Mouse (Mus musculus) ES-E14 (cell line): ENCODE data around the gene Pnkp. TPM values are rescaled to one million over a fixed set of nuclear protein-coding genes. Genes with fewer than 3 reads are reported as not detected.

Experiments
- DNase-seq: peaks from one replicate; pipeline ENCODE4 v3.0.0-alpha.2; 2013; ENCODE audit warnings: low read depth, low spot score
- H3K27ac ChIP-seq: 2 replicates; pipeline ENCODE4 v1.5.1; 2012; ENCODE audit warnings: low read depth, mild to moderate bottlenecking, low read length, moderate library complexity, mixed read lengths; ENCODE audit not compliant: poor library complexity, insufficient read depth, severe bottlenecking
- H3K36me3 ChIP-seq: 2 replicates; pipeline ENCODE4 v1.6.1; 2012; ENCODE audit warnings: mild to moderate bottlenecking, low read length, moderate library complexity, mixed read lengths; ENCODE audit not compliant: control insufficient read depth, poor library complexity, insufficient read depth, severe bottlenecking
- H3K4me1 ChIP-seq, 2 experiments: fragments of 150-350 bp in 1 of 2; sonication (generic) in 1 of 2; 2 replicates each; pipeline ENCODE4 v1.6.1; 2012; ENCODE audit warnings: low read length in 2 of 2, mild to moderate bottlenecking in 1 of 2, mixed read lengths in 1 of 2; ENCODE audit not compliant: control insufficient read depth in 2 of 2, insufficient read depth in 2 of 2, poor library complexity in 1 of 2
- H3K4me3 ChIP-seq, 2 experiments: fragments of 150-350 bp in 1 of 2; sonication (generic) in 1 of 2; 2 replicates each; pipeline ENCODE4 v1.5.1; 2012; ENCODE audit warnings: low read length in 2 of 2, low read depth in 1 of 2, mild to moderate bottlenecking in 1 of 2, mixed read lengths in 1 of 2; ENCODE audit not compliant: insufficient read depth in 1 of 2, poor library complexity in 1 of 2, severe bottlenecking in 1 of 2
- H3K9ac ChIP-seq: 2 replicates; pipeline ENCODE4 v1.6.1; 2012; ENCODE audit warnings: low read depth, mild to moderate bottlenecking, low read length, mixed read lengths; ENCODE audit not compliant: poor library complexity, insufficient read depth, severe bottlenecking
- H3K9me3 ChIP-seq: fragments of 150-350 bp; sonication (generic); 2 replicates; pipeline ENCODE4 v1.6.1; 2012; ENCODE audit warnings: low read depth, mild to moderate bottlenecking, low read length; ENCODE audit not compliant: control insufficient read depth, insufficient read depth
- CHD2 ChIP-seq: IDR thresholded peaks from 2 replicates; pipeline ENCODE4 v1.6.1; 2014; ENCODE audit warnings: mild to moderate bottlenecking, low read depth, low read length, inconsistent platforms
- HCFC1 ChIP-seq: IDR thresholded peaks from 2 replicates; pipeline ENCODE4 v1.6.1; 2012; ENCODE audit warnings: low read length, inconsistent platforms, borderline replicate concordance; ENCODE audit not compliant: insufficient read depth
- MAFK ChIP-seq: IDR thresholded peaks from 2 replicates; pipeline ENCODE4 v1.6.1; 2014; ENCODE audit warnings: mild to moderate bottlenecking, low read depth, low read length, inconsistent platforms; ENCODE audit not compliant: insufficient read depth
- ZC3H11A ChIP-seq: IDR thresholded peaks from 2 replicates; pipeline ENCODE4 v1.6.1; 2012; ENCODE audit warnings: low read depth, mild to moderate bottlenecking, inconsistent platforms, low read length, borderline replicate concordance
- ZNF384 ChIP-seq: IDR thresholded peaks from 2 replicates; pipeline ENCODE4 v1.6.1; 2012; ENCODE audit warnings: low read depth, low read length, inconsistent platforms
- in situ Hi-C, 2 experiments: fragments of 600-800 bp; cut with MboI; formaldehyde crosslinking; loops; one replicate each; pipeline ENCODE4 v1.15.1; 2025; ENCODE audit warnings: low sequenced_read_pairs in 2 of 2, inconsistent platforms in 1 of 2; ENCODE audit not compliant: unreplicated experiment in 2 of 2
- total RNA-seq: library from RNA; depleted of rRNA; stranded (reverse); fragments of 300-350 nt; gene quantifications from 2 replicates; pipeline ENCODE4 v1.2.3, GENCODE M21; 2012

The Pnkp gene
- total RNA-seq, 1 experiment = 37.1 TPM

GRCm38 (mm10) chr7:44848561-44849415 lies 8.2 kb upstream of the Pnkp start, which contains the start of the genes Akt1s1 and Tbc1d17:
Gene Akt1s1, plus strand, starts transcription at chr7:44848991.
Gene Tbc1d17, minus strand, starts transcription at chr7:44849079.
- Histone ChIP-seq H3K36me3 (peaks cover 28% of the 10 kb centered on the region), H3K4me3 (peak within 1 kb of the TSS; percentile 85 to 86), H3K9ac (peak within 1 kb of the TSS; percentile 93), H3K9me3 (no peaks in the 10 kb centered on the region), H3K4me1 (peaks cover 0 to 22% of the 10 kb centered on the region in 2 experiments; a peak in 2 of 4 replicates), H3K27ac (peak within 1 kb of the TSS; percentile 97)
- in situ Hi-C loops = no loop called here
- TF ChIP-seq CHD2 (no peak), HCFC1 (peak; percentile 77), ZC3H11A (no peak)
- DNase-seq = peak; percentile 97

GRCm38 (mm10) chr7:44849416-44850111 lies 7.4 kb upstream of the Pnkp start:
- peaks cover 0 to 23% of the 10 kb centered on the region in 2 experiments; a peak in 2 of 4 replicates for H3K4me1 ChIP-seq
- in situ Hi-C loops = no loop called here
- H3K27ac ChIP-seq = peak overlapping the region; percentile 97
- H3K36me3 ChIP-seq = peaks cover 21% of the 10 kb centered on the region
- H3K4me3 ChIP-seq = peak overlapping the region; percentile 85 to 86
- H3K9ac ChIP-seq = peak overlapping the region; percentile 93
- no peaks in the 10 kb centered on the region for H3K9me3 ChIP-seq
- no peak for TF ChIP-seq ZNF384
- TF ChIP-seq HCFC1 = peak; percentile 90
- no peak for TF ChIP-seq ZC3H11A
- TF ChIP-seq MAFK = 0 out of 2 replicates have a peak, but pooled peaks have one; percentile 14
- TF ChIP-seq CHD2 = 0 out of 2 replicates have a peak, but pooled peaks have one; percentile 4
- peak; percentile 88 for DNase-seq

GRCm38 (mm10) chr7:44850146-44850545 lies 6.8 kb upstream of the Pnkp start:
- peaks cover 16% of the 10 kb centered on the region for H3K36me3 ChIP-seq
- H3K9me3 ChIP-seq = no peaks in the 10 kb centered on the region
- H3K27ac ChIP-seq = peak overlapping the region; percentile 97
- no peak for TF ChIP-seq ZNF384
- TF ChIP-seq MAFK = no peak
- TF ChIP-seq ZC3H11A = no peak
- TF ChIP-seq CHD2 = 0 out of 2 replicates have a peak, but pooled peaks have one; percentile 4
- no peak for TF ChIP-seq HCFC1
- H3K4me1 ChIP-seq = peaks cover 0 to 24% of the 10 kb centered on the region in 2 experiments; a peak in 2 of 4 replicates
- in situ Hi-C loops = no loop called here
- peak; percentile 53 for DNase-seq
- H3K9ac ChIP-seq = peak overlapping the region; percentile 93
- peak overlapping the region; percentile 85 to 86 for H3K4me3 ChIP-seq

GRCm38 (mm10) chr7:44850789-44851624 lies 5.9 kb upstream of the Pnkp start:
- TF ChIP-seq ZC3H11A (no peak), ZNF384 (no peak), MAFK (no peak), HCFC1 (no peak), CHD2 (no peak)
- no peak for DNase-seq
- Histone ChIP-seq H3K4me3 (peak overlapping the region; percentile 85 to 86), H3K4me1 (peaks cover 2 to 26% of the 10 kb centered on the region in 2 experiments; a peak in 3 of 4 replicates), H3K9me3 (no peaks in the 10 kb centered on the region), H3K36me3 (peaks cover 7% of the 10 kb centered on the region; the same call in 1 of the 2 replicates), H3K27ac (no peak overlapping the region), H3K9ac (peak overlapping the region; percentile 93)
- in situ Hi-C loops = no loop called here
